Mouse (Mus musculus) forebrain, postnatal 0 days (tissue): ENCODE results near the gene Mfng. TPM values are rescaled to one million over a fixed set of nuclear protein-coding genes. Genes with fewer than 3 reads are reported as not detected.

Experiments
- ATAC-seq: fragments of 200-750 bp; cut with Nextera tagmentation; 2 replicates; pipeline ENCODE4 v1.8.0; 2017; ENCODE audit warnings: mild to moderate bottlenecking, moderate library complexity
- DNase-seq: peaks from one replicate; pipeline ENCODE4 v3.0.0-alpha.2; 2015
- H3K27ac ChIP-seq: fragments of 300-500 bp; sonication (generic); 2 replicates; pipeline ENCODE4 v1.5.1; 2014; ENCODE audit warnings: low read depth, mild to moderate bottlenecking, antibody characterized with exemption, low read length, moderate library complexity, mixed read lengths
- H3K27me3 ChIP-seq: fragments of 300-500 bp; sonication (generic); 2 replicates; pipeline ENCODE4 v1.6.1; 2014; ENCODE audit warnings: mild to moderate bottlenecking, low read length, mixed read lengths; ENCODE audit not compliant: insufficient read depth
- H3K36me3 ChIP-seq: fragments of 300-500 bp; sonication (generic); 2 replicates; pipeline ENCODE4 v1.6.1; 2014; ENCODE audit warnings: mild to moderate bottlenecking, moderate library complexity; ENCODE audit not compliant: insufficient read depth
- H3K4me1 ChIP-seq: fragments of 300-500 bp; sonication (generic); 2 replicates; pipeline ENCODE4 v1.6.1; 2014; ENCODE audit warnings: antibody characterized with exemption; ENCODE audit not compliant: insufficient read depth
- H3K4me2 ChIP-seq: fragments of 300-500 bp; sonication (generic); 2 replicates; pipeline ENCODE4 v1.6.1; 2014; ENCODE audit warnings: low read depth, mild to moderate bottlenecking, moderate library complexity
- H3K4me3 ChIP-seq: fragments of 300-500 bp; sonication (generic); 2 replicates; pipeline ENCODE4 v1.5.1; 2014; ENCODE audit warnings: low read depth, low read length, mixed read lengths
- H3K9ac ChIP-seq: fragments of 300-500 bp; sonication (generic); 2 replicates; pipeline ENCODE4 v1.6.1; 2014; ENCODE audit warnings: mild to moderate bottlenecking
- H3K9me3 ChIP-seq: fragments of 300-500 bp; sonication (generic); 2 replicates; pipeline ENCODE4 v1.6.1; 2016; ENCODE audit warnings: low read length
- CTCF ChIP-seq: sonication (generic); IDR thresholded peaks from 2 replicates; pipeline ENCODE4 v1.5.1; 2016; ENCODE audit warnings: antibody characterized with exemption, control low read depth, low read depth
- WGBS: fragments of 180-500 bp; shearing (Covaris S2); extraction: QIAGEN DNeasy Blood & Tissue Kit; methylation state at CpG from one replicate; pipeline ENCODE4 v1.1.7; 2014; 5-methylcytosine and 5-hydroxymethylcytosine counted together
- polyA plus RNA-seq: library from polyadenylated mRNA; unstranded; fragments of >200 nt; fragmentation: Nextera tagmentation; extraction: Ambion mirVana; gene quantifications from 2 replicates; pipeline ENCODE4 v1.2.1, GENCODE M21; 2015
- total RNA-seq: library from RNA; depleted of rRNA; stranded (reverse); fragments of >200 nt; gene quantifications from 2 replicates; pipeline ENCODE4 v1.2.3, GENCODE M21; 2014

Mfng gene
- total and polyA plus RNA-seq, 2 experiments from 2014 or later, result 11.4 to 16.0 TPM

GRCm38 (mm10) chr15:78780908-78781307 is 7.6 kb upstream of the Mfng start:
- H3K4me1 ChIP-seq, result no peaks in the 10 kb centered on the region
- no peak for TF ChIP-seq CTCF
- WGBS, result 84% methylated on average over 7 of the region's 7 CpGs
- ATAC-seq (no peak), DNase-seq (no peak)
- H3K4me3 ChIP-seq, result no peak overlapping the region
- no peak overlapping the region for H3K27ac ChIP-seq
- no peak overlapping the region for H3K9ac ChIP-seq
- H3K9me3 ChIP-seq, result no peaks in the 10 kb centered on the region
- H3K4me2 ChIP-seq, result no peak overlapping the region
- no peaks in the 10 kb centered on the region for H3K36me3 ChIP-seq
- no peaks in the 10 kb centered on the region for H3K27me3 ChIP-seq

GRCm38 (mm10) chr15:78780359-78780758 is 7.1 kb upstream of the Mfng start:
- 91% methylated on average over 14 of the region's 14 CpGs for WGBS
- no peak overlapping the region for H3K4me2 ChIP-seq

GRCm38 (mm10) chr15:78779690-78780089 is 6.4 kb upstream of the Mfng start:
- Histone ChIP-seq H3K4me3 (no peak overlapping the region), H3K27ac (no peak overlapping the region), H3K27me3 (no peaks in the 10 kb centered on the region), H3K9ac (no peak overlapping the region), H3K4me1 (no peaks in the 10 kb centered on the region), H3K4me2 (no peak overlapping the region), H3K36me3 (no peaks in the 10 kb centered on the region), H3K9me3 (no peaks in the 10 kb centered on the region)
- WGBS, result 93% methylated on average over 5 of the region's 5 CpGs
- DNase-seq (no peak), ATAC-seq (no peak)
- no peak for TF ChIP-seq CTCF

More at GRCm38 (mm10) chr15:78780359-78780758, 7.1 kb upstream of the Mfng start:
- no peak overlapping the region for H3K9ac ChIP-seq
- no peaks in the 10 kb centered on the region for H3K27me3 ChIP-seq
- H3K9me3 ChIP-seq, result no peaks in the 10 kb centered on the region
- DNase-seq (no peak), ATAC-seq (no peak)
- H3K4me1 ChIP-seq, result no peaks in the 10 kb centered on the region
- TF ChIP-seq CTCF, result no peak
- H3K36me3 ChIP-seq, result no peaks in the 10 kb centered on the region
- no peak overlapping the region for H3K27ac ChIP-seq
- H3K4me3 ChIP-seq, result no peak overlapping the region

GRCm38 (mm10) chr15:78779253-78779652 is 6.0 kb upstream of the Mfng start:
- Histone ChIP-seq H3K4me1 (no peaks in the 10 kb centered on the region), H3K36me3 (no peaks in the 10 kb centered on the region), H3K4me3 (no peak overlapping the region), H3K9me3 (no peaks in the 10 kb centered on the region), H3K27me3 (no peaks in the 10 kb centered on the region), H3K4me2 (no peak overlapping the region), H3K27ac (no peak overlapping the region), H3K9ac (no peak overlapping the region)
- ATAC-seq (no peak), DNase-seq (no peak)
- 74% methylated on average over 8 of the region's 8 CpGs for WGBS
- TF ChIP-seq CTCF, result peak; percentile 41

- peak; percentile 75 for ATAC-seq
These were observed 5.0 kb upstream of the Mfng start for GRCm38 (mm10) chr15:78778077-78778870.

GRCm38 (mm10) chr15:78772856-78773255 is 419 bp downstream of the Mfng start:
- H3K4me2 ChIP-seq, result peak overlapping the region; percentile 39
- TF ChIP-seq CTCF, result no peak
- peak overlapping the region; percentile 35; the same call in 1 of the 2 replicates for H3K9ac ChIP-seq
- peak overlapping the region; percentile 11 for H3K4me3 ChIP-seq
- no peaks in the 10 kb centered on the region for H3K27me3 ChIP-seq
- no peaks in the 10 kb centered on the region for H3K36me3 ChIP-seq
- ATAC-seq (no peak), DNase-seq (no peak)
- no peaks in the 10 kb centered on the region for H3K9me3 ChIP-seq
- no peak overlapping the region for H3K27ac ChIP-seq
- WGBS, result 31% methylated on average over 14 of the region's 14 CpGs
- peaks cover 16% of the 10 kb centered on the region for H3K4me1 ChIP-seq

More at GRCm38 (mm10) chr15:78778077-78778870, 5.0 kb upstream of the Mfng start:
- TF ChIP-seq CTCF, result peak; percentile 85
- no peak overlapping the region for H3K4me2 ChIP-seq
- no peak overlapping the region for H3K4me3 ChIP-seq
- no peak overlapping the region for H3K9ac ChIP-seq
- H3K27me3 ChIP-seq, result no peaks in the 10 kb centered on the region
- peak; percentile 89 for DNase-seq
- 44% methylated on average over 13 of the region's 15 CpGs for WGBS
- H3K36me3 ChIP-seq, result no peaks in the 10 kb centered on the region
- peak overlapping the region; percentile 64 for H3K27ac ChIP-seq
- H3K4me1 ChIP-seq, result no peaks in the 10 kb centered on the region
- no peaks in the 10 kb centered on the region for H3K9me3 ChIP-seq

- Histone ChIP-seq H3K9me3 (no peaks in the 10 kb centered on the region), H3K9ac (no peak overlapping the region), H3K4me1 (peaks cover 16% of the 10 kb centered on the region), H3K4me3 (no peak overlapping the region), H3K4me2 (peak overlapping the region; percentile 39), H3K27ac (no peak overlapping the region), H3K36me3 (no peaks in the 10 kb centered on the region), H3K27me3 (no peaks in the 10 kb centered on the region)
- DNase-seq, result no peak
- ATAC-seq, result no peak
- 44% methylated on average over 4 of the region's 4 CpGs for whole genome bisulfite sequencing
- no peak for TF ChIP-seq CTCF
These were observed 909 bp downstream of the Mfng start for GRCm38 (mm10) chr15:78772368-78772763.
